Mouse (Mus musculus) layer of hippocampus, postnatal 14 days (tissue): ENCODE results near the gene Rcl1. TPM values are rescaled to one million over a fixed set of nuclear protein-coding genes. Genes with fewer than 3 reads are reported as not detected.
A peak's percentile ranks its signal among the peaks of the same experiment; 100 is the strongest.

Experiments used
- DNase-seq, 2 experiments: peaks; one replicate each; pipeline ENCODE4 v3.0.0; 2021 to 2022; ENCODE audit warnings: low spot score in 2 of 2, mixed read lengths in 1 of 2
- long read RNA-seq, 2 experiments: library from polyadenylated mRNA; stranded (forward); transcript quantifications; one replicate each; pipeline ENCODE4 v2.0.0; 2021
- total RNA-seq, 2 experiments: library from RNA; stranded (reverse); gene quantifications; 2 replicates each; pipeline ENCODE4 v1.2.3; 2021

Gene Rcl1
- 10 to 100 TPM; 15.1 to 15.2 TPM for total RNA-seq
- long read RNA-seq, experiment 1, transcript Rcl1-201 (9 exons, 1,803 nt): major isoform, 19 of 19 reads
- long read RNA-seq, experiment 1, partial matches to known transcripts: 0 of 19 reads
- long read RNA-seq, experiment 1, other reads (novel, unspliced or antisense): 0 of 19 reads
- long read RNA-seq, experiment 2, transcript Rcl1-201 (9 exons, 1,803 nt): major isoform, 26 of 29 reads
- long read RNA-seq, experiment 2, partial matches to known transcripts: 0 of 29 reads
- long read RNA-seq, experiment 2, other reads (novel, unspliced or antisense): 2 of 29 reads

DNA sequence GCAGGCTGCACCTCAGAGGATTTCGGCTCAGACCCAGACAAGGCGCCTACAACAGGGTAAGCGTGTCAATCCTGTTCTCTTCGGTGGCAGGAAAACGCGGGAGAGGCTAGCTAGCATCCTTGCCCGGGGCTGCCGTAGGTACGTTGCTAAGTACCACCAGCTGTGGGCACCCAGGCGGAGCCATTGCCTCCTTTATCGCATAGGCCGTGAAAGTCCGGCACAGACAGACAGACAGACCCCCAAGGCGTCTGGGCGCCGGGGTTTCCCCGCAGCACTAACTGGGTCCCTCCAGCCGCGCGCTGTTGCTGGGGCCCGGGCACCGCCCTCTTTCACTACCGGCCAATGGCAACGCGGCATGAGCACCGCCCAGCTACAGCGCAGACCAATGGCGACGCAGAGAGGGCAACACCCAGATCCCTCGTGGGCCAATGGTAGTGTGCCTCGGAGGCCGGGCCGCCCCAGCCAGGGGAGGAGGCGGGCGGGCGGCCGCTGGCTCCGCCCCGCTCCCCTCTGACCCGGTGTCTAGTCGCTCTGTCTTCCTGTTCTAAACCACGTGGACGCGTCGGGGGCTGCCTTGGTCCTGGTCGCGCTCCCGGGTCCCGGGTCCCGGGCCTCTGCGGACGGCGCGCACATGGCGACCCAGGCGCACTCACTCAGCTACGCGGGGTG, at the start of gene Rcl1:
Rcl1 (plus strand) TSS at position 502 of the 669 bp plus-strand sequence.
- DNase-seq: peak; percentile 92 to 95

- DNase-seq: no peak
Observed at GRCm38 (mm10) chr19:29052786-29053185, 48.4 kb upstream of the Rcl1 start.

GRCm38 (mm10) chr19:29054594-29054993, 46.6 kb upstream of the Rcl1 start:
- no peak for DNase-seq

DNA sequence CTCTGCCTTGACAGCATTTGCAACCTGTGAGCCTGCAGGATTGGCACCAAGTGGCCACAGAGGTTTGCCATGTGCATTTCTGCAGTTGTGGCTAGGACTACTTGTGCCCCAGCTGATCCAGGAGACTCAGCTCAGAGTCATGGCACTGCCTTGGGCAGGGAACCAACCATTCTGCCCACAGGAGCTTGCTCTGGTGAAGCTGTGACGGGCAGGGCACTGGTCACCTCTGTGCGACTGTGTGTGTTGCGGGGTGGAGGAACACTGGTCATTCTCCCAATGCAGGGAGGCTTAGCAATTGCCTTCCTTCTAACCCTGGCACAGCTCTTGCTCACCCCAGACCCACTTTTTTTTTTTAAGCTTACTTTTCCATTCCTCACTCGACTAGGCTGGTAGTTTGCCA, 45.7 kb upstream of the Rcl1 start:
- DNase-seq: no peak

DNA sequence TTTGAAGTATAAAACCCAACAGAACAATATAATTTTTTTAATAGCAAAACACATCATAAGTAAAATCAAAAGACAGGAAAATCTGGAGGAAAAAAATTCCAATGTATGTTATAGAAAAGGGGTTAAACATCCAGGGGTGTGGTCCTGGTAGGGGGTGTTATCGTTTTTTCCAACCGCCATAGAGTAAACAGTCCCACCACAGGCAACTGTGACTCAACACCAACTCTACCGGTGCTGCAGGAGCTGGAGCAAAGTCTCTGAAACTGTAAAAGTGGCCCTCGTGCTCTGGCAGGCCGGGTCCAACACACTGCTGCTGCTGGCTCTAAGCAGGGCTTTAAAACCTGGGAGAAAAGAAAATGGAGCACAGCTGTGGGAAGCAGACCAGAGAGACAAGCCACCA, 42.4 kb upstream of the Rcl1 start:
- DNase-seq: no peak

GRCm38 (mm10) chr19:29059688-29060087, 41.5 kb upstream of the Rcl1 start:
- no peak for DNase-seq

DNA sequence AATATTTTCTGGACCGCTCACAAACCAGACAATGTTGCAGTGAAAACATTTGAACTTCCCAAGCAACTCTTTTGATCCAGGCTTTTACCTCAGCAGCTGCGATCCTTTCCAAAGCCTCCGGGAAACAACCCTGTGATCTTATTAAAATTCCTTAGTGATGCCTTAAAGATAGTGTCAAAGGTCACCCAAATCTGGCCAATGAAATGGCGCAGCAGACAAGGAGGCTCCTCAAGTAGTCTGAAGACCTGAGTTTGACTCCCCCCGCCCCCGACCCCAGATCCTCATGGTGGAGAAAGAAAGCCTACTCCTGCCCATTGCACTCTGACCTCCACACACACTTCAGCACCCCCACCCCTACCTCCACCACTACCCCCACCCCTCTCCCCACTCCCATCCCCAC, 40.9 kb upstream of the Rcl1 start:
- DNase-seq: no peak

- no peak for DNase-seq
Observed at GRCm38 (mm10) chr19:29063009-29063408, 38.2 kb upstream of the Rcl1 start.

DNA sequence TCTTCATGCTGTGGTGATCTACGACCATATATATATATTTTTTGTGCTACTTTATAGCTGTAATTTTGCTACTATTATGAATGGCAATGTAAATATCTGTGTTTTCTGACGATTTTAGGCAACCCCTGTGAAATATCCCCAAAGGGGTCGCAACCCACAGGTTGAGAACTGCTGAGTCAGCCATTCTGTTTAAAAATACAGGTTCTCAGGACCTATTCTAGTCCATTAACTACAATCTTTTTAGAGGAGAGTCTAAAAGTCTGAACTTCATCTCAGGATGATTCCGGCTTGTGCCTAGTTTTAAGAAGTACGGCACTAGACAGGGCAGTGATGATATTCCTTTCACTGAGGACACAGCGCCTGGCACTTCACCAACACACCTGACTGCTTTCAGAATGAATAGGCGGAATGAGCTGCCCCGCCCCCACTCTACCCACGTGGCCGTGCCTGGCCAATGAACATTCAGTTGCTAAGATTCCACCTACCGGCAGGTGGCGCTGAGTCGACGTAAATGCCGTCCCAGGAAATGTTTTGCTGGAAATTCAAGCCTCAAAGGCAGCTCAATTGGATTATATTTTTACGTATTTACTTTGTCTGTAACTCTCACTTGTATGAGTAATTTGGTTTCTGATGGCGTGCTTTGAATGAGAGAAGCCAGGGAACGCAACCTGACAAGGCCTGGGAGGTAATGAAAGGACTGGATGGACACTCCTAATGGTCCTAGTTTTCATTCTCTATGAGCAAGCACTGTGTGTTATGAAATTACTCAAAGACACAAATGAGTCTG, 37.4 kb upstream of the Rcl1 start:
- DNase-seq: peak; percentile 92

DNA sequence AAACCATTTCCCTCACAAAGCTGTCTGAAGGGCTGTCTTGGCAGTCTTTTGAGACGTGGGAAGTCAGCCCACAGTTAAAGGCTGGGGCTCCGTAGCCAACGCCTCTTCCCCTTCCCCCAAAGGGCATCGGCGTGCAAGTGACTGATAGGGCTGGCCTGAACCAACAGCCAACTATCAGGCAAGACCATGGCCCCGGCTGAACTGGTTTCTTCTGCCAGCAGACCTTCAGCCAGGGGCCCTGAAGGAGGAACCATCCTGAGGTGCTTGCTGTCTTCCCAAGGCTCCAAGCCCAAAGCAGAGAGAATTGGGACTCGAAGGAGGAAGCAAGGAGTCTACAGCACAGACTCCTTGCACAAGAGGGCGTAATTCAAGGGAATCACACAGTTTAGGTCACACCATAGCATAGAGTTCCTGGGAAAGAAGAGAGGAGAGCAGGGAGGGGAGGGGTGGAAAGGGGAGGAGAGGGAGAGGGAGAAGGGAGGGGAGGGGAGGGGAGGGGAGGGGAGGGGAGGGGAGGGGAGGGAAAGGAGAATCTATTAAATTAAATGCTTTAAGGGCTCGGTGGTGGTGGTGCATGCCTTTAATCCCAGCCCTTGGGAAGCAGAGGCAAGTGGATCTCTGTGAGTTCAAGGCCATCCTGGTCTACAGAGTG, 36.6 kb upstream of the Rcl1 start:
- DNase-seq: no peak

GRCm38 (mm10) chr19:29066981-29067471, 34.1 kb upstream of the Rcl1 start:
- no peak for DNase-seq

DNA sequence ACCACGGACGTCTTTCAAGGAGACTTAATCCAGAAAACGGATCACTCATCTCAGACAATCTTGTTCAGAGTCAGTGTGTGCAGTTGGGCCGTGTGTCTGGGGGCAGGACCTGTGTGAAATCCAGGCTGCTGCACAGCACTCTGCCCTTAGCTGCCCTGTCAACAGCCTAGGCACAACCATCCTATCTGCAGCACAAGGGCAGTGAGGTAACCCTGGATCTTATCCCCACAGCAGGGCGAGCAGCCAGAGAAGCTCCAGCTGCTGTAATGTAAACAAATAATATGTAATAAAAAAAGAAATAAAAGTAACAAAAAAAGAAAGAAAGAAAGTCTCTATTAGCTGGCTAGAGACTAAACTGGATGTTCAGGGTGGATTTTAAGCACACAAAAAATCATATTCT, 32.0 kb upstream of the Rcl1 start:
- no peak for DNase-seq

- DNase-seq: peak in 1 of 2 experiments; percentile 21
Observed at GRCm38 (mm10) chr19:29074802-29075201, 26.4 kb upstream of the Rcl1 start.

GRCm38 (mm10) chr19:29088628-29089027, 12.5 kb upstream of the Rcl1 start:
- no peak for DNase-seq

GRCm38 (mm10) chr19:29092194-29092593, 9.0 kb upstream of the Rcl1 start:
- DNase-seq: no peak

- no peak for DNase-seq
Observed at GRCm38 (mm10) chr19:29099106-29099505, 2.1 kb upstream of the Rcl1 start.

GRCm38 (mm10) chr19:29099596-29099995, 1.6 kb upstream of the Rcl1 start:
- DNase-seq: no peak

DNA sequence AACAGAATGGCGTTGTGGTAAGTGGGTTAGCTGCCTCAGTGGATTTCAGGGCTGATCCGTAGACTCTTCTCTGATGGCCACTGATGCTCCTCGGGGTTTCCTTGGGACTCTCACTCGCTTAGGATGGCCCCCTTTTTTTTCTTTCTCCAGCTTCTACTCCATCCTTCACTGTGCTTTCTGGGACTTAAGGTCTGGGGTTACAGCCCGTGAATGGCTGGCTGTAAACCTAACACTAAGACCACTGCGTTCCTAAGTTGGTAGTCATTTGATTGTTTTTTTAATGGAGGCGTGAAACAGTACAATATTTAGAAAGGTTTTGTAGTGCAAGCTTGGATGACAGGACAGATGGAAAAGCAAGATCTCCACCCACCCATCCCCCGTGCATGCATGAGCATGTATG, 914 bp upstream of the Rcl1 start:
- DNase-seq: no peak

DNA sequence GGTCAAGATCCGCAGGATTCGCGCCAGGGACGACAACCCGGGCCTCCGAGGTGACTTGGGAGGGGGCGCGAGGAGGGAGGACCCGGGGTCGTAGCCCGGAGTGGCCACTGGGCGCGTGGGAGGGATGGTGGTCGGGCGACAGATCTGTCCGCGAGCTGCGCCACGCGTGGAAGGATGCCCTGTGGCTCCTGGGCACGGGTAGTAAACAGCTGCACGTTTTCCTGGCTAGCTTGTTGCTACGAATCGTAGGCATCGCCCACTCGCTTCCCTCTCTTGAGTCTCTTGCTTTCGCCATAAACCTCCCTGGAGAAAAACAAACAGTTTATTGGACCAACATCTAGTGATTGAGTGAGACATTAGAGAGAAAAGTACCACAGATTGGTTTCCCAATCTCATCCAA, 416 bp downstream of the Rcl1 start:
- DNase-seq: no peak

DNA sequence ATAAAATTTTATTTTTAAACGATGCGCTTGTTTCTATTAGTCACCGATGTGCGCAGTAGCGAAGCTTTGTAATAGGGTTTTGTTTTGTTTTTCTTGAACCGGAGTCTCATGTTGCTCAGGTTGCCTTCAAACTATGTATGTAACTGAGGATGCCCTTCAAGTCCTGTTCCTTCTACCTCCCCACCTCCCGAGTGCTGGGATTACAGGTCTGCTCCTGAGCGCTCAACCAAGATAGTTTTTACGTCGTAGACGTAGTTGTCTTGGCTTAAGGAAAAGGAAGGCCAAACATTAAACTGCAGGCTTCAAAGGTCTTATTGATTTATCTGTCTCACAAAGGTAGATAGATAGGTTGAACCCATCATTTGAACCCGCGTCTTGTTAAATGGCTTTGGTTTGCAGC, 923 bp downstream of the Rcl1 start:
- no peak for DNase-seq

DNA sequence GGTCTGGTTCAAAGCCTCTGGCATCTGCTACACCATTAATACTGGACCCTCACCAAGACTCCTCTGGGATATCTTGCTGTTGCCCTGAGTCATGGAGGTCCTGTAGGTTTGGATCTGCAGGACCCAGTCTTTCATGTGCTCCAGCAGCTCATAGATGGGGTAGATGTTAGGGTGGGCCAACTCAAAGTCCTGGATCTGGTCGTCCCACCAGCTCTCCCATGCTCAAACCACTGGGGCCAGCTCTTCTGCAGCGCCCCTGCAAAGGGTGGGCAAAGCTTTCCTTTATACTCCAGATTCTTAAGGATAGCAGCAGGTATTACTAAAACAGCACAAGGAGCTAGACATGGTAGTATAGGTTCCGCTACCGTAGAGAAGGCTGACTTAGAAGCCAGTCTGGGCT, 4.6 kb downstream of the Rcl1 start:
- no peak for DNase-seq
